Mouse (Mus musculus): ENCODE measurements around the gene Mt1.

Gene Mt1

GRCm38 (mm10) chr8:94199202-94199869, 20.5 kb downstream of the Mt1 start:
- intact Hi-C loops (cut with DNase I) = loop anchor here (2.0 to 10.0 kb wide), 3 partner anchors 33 to 605 kb away; partner anchors contain the start of genes Nudt21 and Ogfod1

DNA sequence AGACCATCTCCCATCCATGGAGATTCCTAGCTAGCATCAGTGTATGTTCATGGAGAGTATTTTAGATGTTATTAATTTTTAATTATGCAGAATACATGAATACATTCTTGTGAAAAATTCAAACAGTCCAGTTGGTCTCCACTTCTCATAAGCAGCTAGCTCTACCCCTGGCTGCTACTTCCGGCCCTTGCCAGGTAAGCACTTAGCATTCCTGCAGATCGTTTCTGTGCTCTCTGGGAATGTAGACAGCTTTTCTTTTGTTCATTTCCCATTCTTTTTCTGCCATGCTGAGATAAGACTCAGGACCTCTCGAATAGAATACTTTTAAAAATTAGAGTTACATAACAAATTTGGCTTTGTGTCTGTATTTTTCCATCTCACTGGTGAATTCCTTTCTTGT, 25.2 kb downstream of the Mt1 start:
- intact Hi-C loops (cut with DNase I) = no loop called here

GRCm38 (mm10) chr8:94205736-94206135, 26.9 kb downstream of the Mt1 start:
- intact Hi-C loops (cut with DNase I) = no loop called here

DNA sequence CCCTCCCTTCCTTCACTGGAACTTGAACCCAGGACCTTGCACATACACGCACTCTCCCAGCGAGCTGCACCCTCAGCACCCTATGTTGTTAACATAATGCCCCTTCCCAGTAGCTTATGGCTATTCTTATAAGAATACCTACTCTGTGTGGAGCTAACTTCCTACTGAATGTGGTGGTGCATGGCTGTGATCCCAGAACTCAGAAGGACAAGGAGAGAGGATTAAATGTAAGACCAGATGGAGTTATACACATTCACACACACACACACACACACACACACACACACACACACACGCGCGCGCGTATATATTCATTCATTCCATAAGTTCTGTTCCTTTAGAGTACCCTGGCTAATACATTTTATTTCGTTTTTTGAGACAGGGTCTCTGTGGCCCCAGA, 27.4 kb downstream of the Mt1 start:
- intact Hi-C loops (cut with DNase I) = no loop called here

- intact Hi-C loops (cut with DNase I) = no loop called here
Observed at GRCm38 (mm10) chr8:94207491-94207890, 28.6 kb downstream of the Mt1 start.

- intact Hi-C loops (cut with DNase I) = no loop called here
Observed at GRCm38 (mm10) chr8:94209639-94210038, 30.8 kb downstream of the Mt1 start.

DNA sequence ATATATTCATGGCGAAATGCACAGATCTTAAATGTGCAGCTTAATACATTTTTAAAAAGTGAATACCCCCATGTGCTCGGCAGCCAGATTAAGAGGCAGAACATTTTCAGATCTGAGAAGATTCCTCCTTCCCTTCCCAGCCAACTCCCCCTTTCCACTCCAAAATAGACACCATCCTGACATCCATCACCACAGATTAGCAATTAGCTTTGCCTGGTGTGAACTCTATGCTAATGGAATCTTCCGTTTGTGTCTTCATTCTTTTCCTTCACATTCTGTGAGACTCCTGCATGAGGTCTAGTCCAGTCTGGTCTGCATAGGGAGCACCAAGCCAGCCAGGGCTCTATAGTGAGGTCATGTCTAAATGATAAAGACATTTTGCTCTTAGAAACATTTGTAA, 31.3 kb downstream of the Mt1 start:
- intact Hi-C loops (cut with DNase I) = no loop called here

DNA sequence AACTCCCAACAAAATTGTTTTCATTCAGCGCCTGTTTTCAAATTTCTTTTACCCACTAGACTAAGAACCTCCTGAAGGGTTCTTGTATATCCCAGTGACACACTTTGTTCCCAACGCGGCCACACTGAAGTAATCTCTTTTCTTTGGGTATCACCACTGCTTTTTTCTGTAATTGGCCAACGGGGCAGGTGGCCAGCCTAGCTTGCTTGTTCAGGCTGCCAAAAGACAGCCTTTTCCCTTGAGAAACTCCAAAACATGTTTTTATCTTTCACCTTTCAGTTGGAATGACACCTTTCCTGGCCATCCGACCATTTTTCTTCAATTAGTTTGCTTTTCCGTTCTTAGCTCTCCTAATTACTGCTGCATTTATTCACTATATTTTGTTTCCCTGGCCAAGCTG, 34.9 kb downstream of the Mt1 start:
- intact Hi-C loops (cut with DNase I) = no loop called here

DNA sequence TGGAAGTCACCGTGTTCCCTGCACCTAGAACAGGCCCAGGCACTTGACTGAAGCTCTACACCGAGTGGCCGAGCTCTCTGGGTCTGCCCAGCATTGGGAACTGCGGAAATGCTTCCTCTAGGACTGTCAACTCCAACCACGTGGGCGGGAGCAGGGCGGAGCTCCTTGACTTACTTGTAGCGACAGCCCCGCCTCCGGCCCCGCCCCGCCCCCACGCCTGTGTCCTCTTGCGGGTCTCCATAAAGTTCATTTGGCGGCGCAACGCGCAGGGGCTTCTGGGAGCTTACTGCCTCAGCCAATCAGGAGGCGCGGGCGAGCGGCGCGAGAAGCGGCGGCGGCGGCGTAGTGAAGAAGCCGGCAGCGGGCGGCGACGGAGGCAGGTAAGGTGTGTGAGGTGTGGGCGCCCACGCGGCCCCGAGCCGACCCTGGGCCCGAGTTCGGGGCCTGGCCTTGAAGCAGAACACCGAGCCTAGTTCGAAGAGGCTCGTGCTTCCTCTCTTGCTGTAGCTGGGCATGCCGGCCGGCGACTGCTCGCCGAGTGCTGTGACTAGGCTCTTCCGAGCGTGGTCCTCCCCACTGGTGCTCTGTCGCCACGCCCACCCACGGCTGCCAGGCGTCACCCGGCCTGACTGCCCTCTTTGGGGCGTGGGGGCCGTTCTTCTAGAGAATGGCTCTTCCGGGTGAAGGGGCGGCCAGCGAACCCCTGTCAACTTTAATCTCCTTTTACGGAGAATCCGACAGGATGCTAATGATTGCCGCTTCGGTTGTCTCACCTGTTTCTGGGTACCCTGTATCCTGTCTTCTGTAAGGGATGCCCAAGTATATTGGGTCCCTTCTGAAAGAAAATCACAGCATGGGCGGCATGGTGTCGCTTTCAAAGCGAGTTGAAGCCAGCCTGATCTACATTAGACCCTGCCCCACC, 35.6 kb downstream of the Mt1 start, which contains the start of gene Nup93:
Gene Nup93, plus strand, starts transcription at position 313 of the 922 bp plus-strand sequence.
- intact Hi-C loops (cut with DNase I) = no loop called here

GRCm38 (mm10) chr8:94227381-94227939, 48.6 kb downstream of the Mt1 start:
- intact Hi-C loops (cut with DNase I) = no loop called here
